ENCODE assay signal across 29 mouse cellular contexts in the genomic region with DNA sequence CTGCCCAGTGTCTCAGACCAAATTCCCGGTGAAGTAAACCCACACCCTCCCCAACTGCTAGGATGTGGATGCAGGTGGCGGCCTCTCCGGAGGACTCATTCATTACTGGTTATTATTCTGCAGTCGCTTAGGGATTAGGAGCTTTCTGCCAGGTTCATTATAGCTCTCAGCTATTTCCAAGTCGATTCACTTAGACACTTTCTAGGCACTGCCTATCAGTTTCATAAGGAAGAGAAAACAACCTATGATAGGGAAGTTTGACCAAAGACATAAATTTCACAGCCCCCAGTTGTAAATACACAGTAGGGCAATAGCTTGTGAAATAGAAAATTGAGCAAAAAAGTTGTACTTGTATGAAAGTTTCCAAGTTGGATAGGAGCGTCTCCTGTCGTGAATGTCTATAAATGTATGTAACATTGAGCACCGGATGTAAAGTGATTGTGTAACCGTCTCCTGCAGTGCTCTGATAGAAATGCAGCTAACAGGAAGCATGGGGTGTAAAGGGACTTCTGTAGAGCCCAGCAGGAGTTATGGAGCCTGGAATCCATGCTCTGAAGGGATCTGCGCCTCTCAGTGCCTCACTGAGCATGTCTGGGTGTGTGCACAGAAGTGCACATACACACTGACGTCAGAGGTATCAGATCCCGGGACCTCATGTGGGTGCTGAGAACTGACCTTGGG.
DNase-seq lines count a peak whose midpoint lies in the region; ATAC-seq and TF ChIP-seq lines count a peak whose summit lies in the region.
"Had no signal": no experiment of that assay in that cellular context is flagged by ENCODE, and none has a peak within 500 bp of the region (broad histone marks: within the 10 kb centered on the region; RNA-seq: fewer than 3 reads in every experiment).

No protein-coding gene starts in this region.

- H3K9ac ChIP-seq in midbrain, embryonic 11.5 days (ENCODE audit: low read length): no peak overlapping the region
- H3K9ac ChIP-seq: embryonic facial prominence, embryonic 13.5 days; forebrain, embryonic 12.5 days; hindbrain, embryonic 15.5 days; limb, embryonic 13.5 days; liver, embryonic 12.5 days; liver, postnatal 0 days; midbrain, embryonic 15.5 days had no signal

- H3K36me3 ChIP-seq in midbrain, embryonic 11.5 days (ENCODE audit: control insufficient read depth, insufficient read depth, low read length): peaks cover 12% of the 10 kb centered on the region
- H3K36me3 ChIP-seq in midbrain, embryonic 10.5 days: peaks cover 73% of the 10 kb centered on the region

- H3K4me1 ChIP-seq in midbrain, embryonic 11.5 days (ENCODE audit: control insufficient read depth, insufficient read depth, low read length): no peaks in the 10 kb centered on the region
- H3K4me1 ChIP-seq in midbrain, embryonic 10.5 days: no peaks in the 10 kb centered on the region
- H3K4me1 ChIP-seq in bone marrow macrophage, adult 2 months (ENCODE audit: control insufficient read depth, insufficient read depth, low read length): peaks cover 6% of the 10 kb centered on the region
- H3K4me1 ChIP-seq: heart, embryonic 10.5 days; hindbrain, embryonic 15.5 days; midbrain, embryonic 15.5 days had no signal

- WGBS in midbrain, embryonic 11.5 days: 78% methylated on average over 12 of the region's 12 CpGs
- WGBS in midbrain, embryonic 10.5 days: 88% methylated on average over 12 of the region's 12 CpGs

- H3K4me3 ChIP-seq in midbrain, embryonic 11.5 days (ENCODE audit: low read depth, low read length): no peak overlapping the region
- H3K4me3 ChIP-seq in midbrain, embryonic 10.5 days: no peak overlapping the region
- H3K4me3 ChIP-seq in bone marrow macrophage, adult 2 months (ENCODE audit: insufficient read depth, low read length): no peak overlapping the region
- H3K4me3 ChIP-seq: embryonic facial prominence, embryonic 13.5 days; erythroblast, embryonic 14.5 days; forebrain, embryonic 12.5 days; heart, embryonic 10.5 days; hindbrain, embryonic 15.5 days; limb, embryonic 13.5 days; liver, embryonic 12.5 days; midbrain, embryonic 15.5 days had no signal

- TF ChIP-seq POLR2A in bone marrow macrophage, adult 2 months (IDR thresholded peaks at IDR 0.05; ENCODE audit: borderline replicate concordance, low read depth, low read length): no peak

- peak; percentile 67 for DNase-seq in midbrain, embryonic 11.5 days (ENCODE audit: low spot score, missing footprints)
- DNase-seq in midbrain, embryonic 10.5 days (ENCODE audit: low spot score): no peak
- DNase-seq in adrenal gland, adult 8-10 months: no peak
- no peak for DNase-seq in liver
- DNase-seq: adrenal gland, postnatal 36 days; cerebellum, adult 8-10 months; cerebellum, postnatal 25 days; embryo, embryonic 11 days; gastrocnemius, postnatal 14 days; heart, adult 11 months; kidney, adult 8-10 months; kidney, postnatal 4 days; liver, postnatal 0 days; lung, postnatal 36 days had no signal

- no peaks in the 10 kb centered on the region for H3K9me3 ChIP-seq in midbrain, embryonic 11.5 days (ENCODE audit: control insufficient read depth, low read length)
- no peaks in the 10 kb centered on the region for H3K9me3 ChIP-seq in midbrain, embryonic 10.5 days (replicated peaks)
- H3K9me3 ChIP-seq: embryonic facial prominence, embryonic 13.5 days; forebrain, embryonic 12.5 days; heart, embryonic 10.5 days; hindbrain, embryonic 15.5 days; limb, embryonic 13.5 days; liver, embryonic 12.5 days; midbrain, embryonic 15.5 days had no signal

- H3K4me2 ChIP-seq in midbrain, embryonic 11.5 days: no peak overlapping the region
- H3K4me2 ChIP-seq: embryonic facial prominence, embryonic 13.5 days; forebrain, embryonic 12.5 days; hindbrain, embryonic 15.5 days; limb, embryonic 13.5 days; liver, embryonic 12.5 days; midbrain, embryonic 15.5 days had no signal

- H3K27me3 ChIP-seq in midbrain, embryonic 11.5 days (ENCODE audit: control insufficient read depth, insufficient read depth, low read length): no peaks in the 10 kb centered on the region
- H3K27me3 ChIP-seq in midbrain, embryonic 10.5 days (ENCODE audit: low read depth, poor library complexity, severe bottlenecking): no peaks in the 10 kb centered on the region
- H3K27me3 ChIP-seq: embryonic facial prominence, embryonic 13.5 days; forebrain, embryonic 12.5 days; hindbrain, embryonic 15.5 days; limb, embryonic 13.5 days; liver, embryonic 12.5 days; midbrain, embryonic 15.5 days; Patski had no signal

- ATAC-seq in midbrain, embryonic 11.5 days (ENCODE audit: low FRiP score): no peak
- peak; percentile 39 for ATAC-seq in CD4-positive, CD25-positive, alpha-beta regulatory T cell, adult 4 months
- ATAC-seq in megakaryocyte progenitor cell, adult 5-6 weeks (replicated peaks; ENCODE audit: poor library complexity): peak; percentile 67
- ATAC-seq: inflammation-experienced regulatory T-cells, adult 6 months; midbrain, embryonic 15.5 days; Patski had no signal

- no peak overlapping the region for H3K27ac ChIP-seq in midbrain, embryonic 11.5 days (ENCODE audit: low read depth, low read length)
- H3K27ac ChIP-seq in midbrain, embryonic 10.5 days (replicated peaks): no peak overlapping the region
- peak overlapping the region; percentile 11; the same call in 1 of the 2 replicates for H3K27ac ChIP-seq in bone marrow macrophage, adult 2 months (ENCODE audit: insufficient read depth, low read depth, low read length)
- H3K27ac ChIP-seq: embryonic facial prominence, embryonic 13.5 days; forebrain, embryonic 12.5 days; heart, embryonic 10.5 days; hindbrain, embryonic 15.5 days; kidney, postnatal 0 days; limb, embryonic 13.5 days; liver, embryonic 12.5 days; midbrain, embryonic 15.5 days; stomach, postnatal 0 days had no signal

- no peak for TF ChIP-seq CTCF in bone marrow macrophage, adult 2 months (IDR thresholded peaks at IDR 0.05; ENCODE audit: low read depth, low read length)
